Comparison of ENCODE assay signal across 15 mouse cellular contexts in genomic region chr9:75778762-75779346, GRCm38 (mm10). TPM values are rescaled to one million over a fixed set of nuclear protein-coding genes. Genes with fewer than 3 reads are reported as not detected.
DNase-seq lines count a peak whose midpoint lies in the region; ATAC-seq lines count a peak whose summit lies in the region.
"Had no signal": no experiment of that assay in that cellular context is flagged by ENCODE, and none has a peak within 500 bp of the region (broad histone marks: within the 10 kb centered on the region; RNA-seq: fewer than 3 reads in every experiment).

No protein-coding gene starts in this region.

- no peaks in the 10 kb centered on the region for H3K36me3 ChIP-seq in heart, embryonic 11.5 days (ENCODE audit: control insufficient read depth, insufficient read depth, low read length)
- H3K36me3 ChIP-seq in embryonic facial prominence, embryonic 12.5 days: no peaks in the 10 kb centered on the region
- H3K36me3 ChIP-seq in lung, embryonic 16.5 days (ENCODE audit: control insufficient read depth, insufficient read depth, low read length): no peaks in the 10 kb centered on the region
- H3K36me3 ChIP-seq: G1E; hindbrain, embryonic 13.5 days; midbrain, embryonic 10.5 days had no signal

- intact Hi-C loops in heart, postnatal 14 days (cut with DNase I): no loop called here

- no peaks in the 10 kb centered on the region for H3K27me3 ChIP-seq in heart, embryonic 11.5 days (ENCODE audit: control insufficient read depth, insufficient read depth, low read length)
- H3K27me3 ChIP-seq in embryonic facial prominence, embryonic 12.5 days: no peaks in the 10 kb centered on the region
- H3K27me3 ChIP-seq in lung, embryonic 16.5 days (ENCODE audit: control insufficient read depth, insufficient read depth, low read depth, low read length): no peaks in the 10 kb centered on the region
- H3K27me3 ChIP-seq: hindbrain, embryonic 13.5 days had no signal

- H3K4me1 ChIP-seq in heart, embryonic 11.5 days (ENCODE audit: control insufficient read depth, insufficient read depth, low read length): no peaks in the 10 kb centered on the region
- peaks cover 16% of the 10 kb centered on the region; the same call in 1 of the 2 replicates for H3K4me1 ChIP-seq in embryonic facial prominence, embryonic 12.5 days
- peaks cover 6% of the 10 kb centered on the region; the same call in 1 of the 2 replicates for H3K4me1 ChIP-seq in lung, embryonic 16.5 days (replicated peaks; ENCODE audit: control insufficient read depth, insufficient read depth, low read length)

- no peak for DNase-seq in heart, postnatal 14 days
- peak; percentile 55 for DNase-seq in brain, adult 2 months (ENCODE audit: low read depth, low spot score)
- DNase-seq in spleen, postnatal 10 days (ENCODE audit: low spot score in 2 of 2): no peak
- no peak for DNase-seq in layer of hippocampus, postnatal 25 days (ENCODE audit: extremely low spot score in 1 of 2, low spot score in 1 of 2)
- DNase-seq: kidney, postnatal 4 days; right cerebral cortex, postnatal 4 days; thymus, postnatal 36 days had no signal

- peak overlapping the region; percentile 35 for H3K4me3 ChIP-seq in heart, embryonic 11.5 days (ENCODE audit: low read depth, low read length)
- peak overlapping the region; percentile 19 for H3K4me3 ChIP-seq in embryonic facial prominence, embryonic 12.5 days
- H3K4me3 ChIP-seq in lung, embryonic 16.5 days (ENCODE audit: low read length): peak overlapping the region; percentile 42
- H3K4me3 ChIP-seq: hindbrain, embryonic 13.5 days; midbrain, embryonic 10.5 days had no signal

- peak overlapping the region; percentile 60 for H3K4me2 ChIP-seq in heart, embryonic 11.5 days
- H3K4me2 ChIP-seq in embryonic facial prominence, embryonic 12.5 days (replicated peaks): peak overlapping the region; percentile 35
- peak overlapping the region; percentile 45 for H3K4me2 ChIP-seq in lung, embryonic 16.5 days (ENCODE audit: low read depth, low read length)
- H3K4me2 ChIP-seq: hindbrain, embryonic 13.5 days had no signal

- no peaks in the 10 kb centered on the region for H3K9me3 ChIP-seq in heart, embryonic 11.5 days (replicated peaks; ENCODE audit: control insufficient read depth, low read length)
- H3K9me3 ChIP-seq in embryonic facial prominence, embryonic 12.5 days: no peaks in the 10 kb centered on the region
- H3K9me3 ChIP-seq in lung, embryonic 16.5 days (ENCODE audit: control insufficient read depth, low read length): no peaks in the 10 kb centered on the region
- H3K9me3 ChIP-seq: G1E; hindbrain, embryonic 13.5 days; midbrain, embryonic 10.5 days had no signal

- no peak overlapping the region for H3K27ac ChIP-seq in heart, embryonic 11.5 days (ENCODE audit: low read depth, low read length)
- no peak overlapping the region for H3K27ac ChIP-seq in embryonic facial prominence, embryonic 12.5 days
- H3K27ac ChIP-seq in lung, embryonic 16.5 days (ENCODE audit: low read length): no peak overlapping the region
- H3K27ac ChIP-seq: hindbrain, embryonic 13.5 days; midbrain, embryonic 10.5 days had no signal

- no peak overlapping the region for H3K9ac ChIP-seq in heart, embryonic 11.5 days (ENCODE audit: low read depth, low read length)
- H3K9ac ChIP-seq in embryonic facial prominence, embryonic 12.5 days: no peak overlapping the region
- peak overlapping the region; percentile 4; the same call in 1 of the 2 replicates for H3K9ac ChIP-seq in lung, embryonic 16.5 days (ENCODE audit: low read length)
- H3K9ac ChIP-seq: hindbrain, embryonic 13.5 days had no signal

- WGBS in heart, embryonic 11.5 days (ENCODE audit: insufficient replicate concordance): 38% methylated on average over 9 of the region's 9 CpGs
- 28% methylated on average over 9 of the region's 9 CpGs for WGBS in embryonic facial prominence, embryonic 12.5 days
- 19% methylated on average over 9 of the region's 9 CpGs for WGBS in lung, embryonic 16.5 days

- ATAC-seq in heart, embryonic 11.5 days (replicated peaks; ENCODE audit: insufficient number of reproducible peaks, low FRiP score, low TSS enrichment): no peak
- no peak for ATAC-seq in embryonic facial prominence, embryonic 12.5 days (ENCODE audit: insufficient number of reproducible peaks, insufficient read depth, low FRiP score, low TSS enrichment)
- peak; percentile 75 for ATAC-seq in lung, embryonic 16.5 days (ENCODE audit: low read depth)

RNA-seq across cellular contexts. Expression of gene Bmp5, which starts 3.7 kb away (rescaled TPM):
- 11.2 and 14.5 TPM in 2 replicates for polyA plus RNA-seq in heart, embryonic 11.5 days (2014; fragmentation: Nextera tagmentation; extraction: Ambion mirVana)
- total RNA-seq in heart, postnatal 14 days (2021): 1 to 10 TPM; 1.1 to 1.4 TPM
- polyA plus RNA-seq in embryonic facial prominence, embryonic 12.5 days (2016; fragmentation: Nextera tagmentation; extraction: Ambion mirVana): 6.4 and 8.0 TPM in 2 replicates
- polyA plus RNA-seq in lung, embryonic 16.5 days (2015; fragmentation: Nextera tagmentation; extraction: Ambion mirVana): 32.3 and 35.3 TPM in 2 replicates
- total RNA-seq in layer of hippocampus, postnatal 25 days (2021): under 1 TPM; 0.79 to 0.96 TPM
- total RNA-seq: common myeloid progenitor, adult 5-6 weeks; neutrophil, adult 5-6 weeks had no signal
- polyA plus RNA-seq: G1E had no signal
